Mouse (Mus musculus) layer of hippocampus, adult 11-12 months (tissue): Measurements from ENCODE around the gene Klri2.
"Not testable (repeated sequence)": the region's sequence is repeated elsewhere in the genome, so short reads cannot be mapped to it uniquely, and the experiment has no call there.

Experiments used
- DNase-seq: peaks from one replicate; pipeline ENCODE4 v3.0.0; 2022; ENCODE audit warnings: low spot score

Gene Klri2

GRCm38 (mm10) chr6:129740069-129740721 is at the start of gene Klri2:
Gene Klri2, minus strand, starts transcription at chr6:129740484.
- DNase-seq = no peak

GRCm38 (mm10) chr6:129784170-129784569 is 43.9 kb upstream of the Klri2 start, which contains the start of gene Gm156:
Gene Gm156, minus strand, starts transcription at chr6:129784270.
- not testable (repeated sequence) for DNase-seq

DNA sequence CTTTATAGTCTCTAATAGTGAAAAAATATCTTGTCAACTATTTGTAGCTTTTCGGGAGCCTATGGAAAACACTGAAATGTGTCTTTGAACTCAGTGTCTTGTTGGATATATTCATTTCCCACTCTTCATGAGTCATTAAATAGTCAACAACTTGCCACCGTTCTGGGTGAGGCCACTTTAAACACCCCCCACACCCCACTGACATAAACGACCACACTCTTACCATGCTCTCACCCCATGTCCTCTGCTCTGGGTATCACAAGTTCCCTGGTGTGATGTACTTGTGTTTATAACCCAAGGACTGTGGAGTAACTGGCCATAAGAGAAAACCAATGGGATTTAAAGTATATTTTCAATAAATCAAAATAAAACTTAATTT is 7.4 kb upstream of the Klri2 start:
- DNase-seq = no peak

DNA sequence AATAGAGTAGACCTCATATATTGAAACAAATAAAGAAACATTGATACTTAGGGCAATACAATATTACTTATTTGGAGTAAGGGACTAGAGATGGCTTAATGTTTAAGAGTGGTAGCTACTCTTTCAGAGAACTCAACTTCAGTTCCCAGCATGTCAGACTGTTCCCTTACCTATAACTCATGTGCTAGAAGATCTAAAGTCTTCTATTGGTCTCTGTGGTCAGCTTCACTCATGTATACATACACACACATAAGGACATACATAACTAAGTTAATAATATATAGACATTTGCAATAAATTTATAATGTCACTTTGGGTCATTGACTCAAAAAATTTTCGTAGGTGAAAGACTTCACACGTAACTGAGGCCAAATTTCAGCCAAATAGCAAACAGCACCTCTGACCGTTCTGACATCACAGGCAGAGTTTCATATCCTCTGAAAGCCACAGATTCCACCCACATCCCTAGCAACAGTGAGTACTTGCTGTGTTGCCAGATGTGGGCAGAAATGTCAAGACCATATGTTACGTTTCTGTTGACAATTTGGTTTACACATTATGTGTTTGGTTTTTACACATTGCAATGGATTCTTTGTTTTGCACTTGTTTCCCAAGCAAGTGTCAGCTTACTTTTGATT is 6.9 kb upstream of the Klri2 start:
- no peak for DNase-seq

GRCm38 (mm10) chr6:129746151-129746550 is 5.9 kb upstream of the Klri2 start:
- DNase-seq = no peak

- DNase-seq = no peak
These were observed 3.9 kb downstream of the Klri2 start for GRCm38 (mm10) chr6:129736414-129736813.

DNA sequence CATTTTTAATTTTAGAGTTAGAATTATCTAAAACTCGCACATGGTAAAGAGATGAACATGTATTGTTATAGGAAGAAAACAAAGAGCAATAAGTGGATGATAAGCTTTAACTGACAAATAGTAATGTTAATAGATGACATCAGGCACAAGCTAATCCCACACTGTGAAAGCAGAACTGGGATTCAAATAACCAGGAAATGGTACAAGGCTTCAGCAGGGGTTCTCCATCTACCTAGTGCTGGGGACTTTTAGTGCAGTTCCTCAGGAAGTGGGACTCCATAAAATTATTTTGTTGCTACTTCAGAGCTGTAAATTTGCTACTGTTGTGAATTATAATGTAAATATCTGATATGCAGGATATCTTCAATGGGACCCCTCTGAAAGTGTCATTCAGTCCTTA is 13.0 kb downstream of the Klri2 start:
- no peak for DNase-seq

GRCm38 (mm10) chr6:129721390-129721789 is 18.9 kb downstream of the Klri2 start:
- DNase-seq = no peak

GRCm38 (mm10) chr6:129720487-129720886 is 19.8 kb downstream of the Klri2 start:
- DNase-seq = no peak

- DNase-seq = no peak
These were observed 23.3 kb downstream of the Klri2 start, which contains the start of gene Klri1 for GRCm38 (mm10) chr6:129717032-129717431. Gene Klri1, minus strand, starts transcription at chr6:129717132.

DNA sequence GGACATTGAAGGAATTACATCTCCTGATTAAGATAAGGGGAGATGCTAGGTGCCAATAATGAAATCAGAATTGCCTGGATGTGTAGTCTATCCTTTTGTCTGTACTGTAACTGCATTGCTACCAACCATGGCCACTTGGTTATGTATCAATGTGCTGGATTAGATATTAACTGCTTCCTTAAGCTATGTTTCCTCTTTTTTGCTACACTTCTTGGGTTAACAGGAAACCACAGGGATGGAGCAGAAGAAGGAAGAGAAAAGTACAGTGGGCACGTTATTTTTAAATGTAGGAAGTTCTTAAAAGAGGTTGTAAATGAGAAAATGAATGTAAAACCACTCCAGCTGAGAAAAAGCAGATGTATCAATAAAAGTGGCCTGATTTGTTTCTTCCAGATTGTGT is 26.7 kb downstream of the Klri2 start:
- DNase-seq = no peak

DNA sequence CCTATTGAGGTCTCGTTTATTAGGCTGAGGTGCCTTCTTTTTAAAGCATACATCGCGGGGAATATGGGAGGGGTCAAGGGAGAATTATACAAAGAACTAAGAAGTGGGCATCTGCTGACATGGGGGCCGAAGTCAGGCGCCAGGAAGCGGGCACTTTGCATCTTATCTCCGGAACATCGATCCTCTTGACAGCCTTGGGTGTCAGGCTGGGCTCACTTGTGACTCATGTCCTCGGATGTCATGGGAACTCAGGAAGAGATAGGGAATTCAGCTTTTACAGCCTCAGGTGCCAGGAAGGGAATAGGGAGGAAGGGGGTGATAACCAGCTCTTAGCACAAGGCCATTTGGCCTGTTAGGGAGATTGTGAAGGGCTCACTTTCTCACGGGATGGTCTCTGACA is 48.8 kb downstream of the Klri2 start:
- DNase-seq = not testable (repeated sequence)

DNA sequence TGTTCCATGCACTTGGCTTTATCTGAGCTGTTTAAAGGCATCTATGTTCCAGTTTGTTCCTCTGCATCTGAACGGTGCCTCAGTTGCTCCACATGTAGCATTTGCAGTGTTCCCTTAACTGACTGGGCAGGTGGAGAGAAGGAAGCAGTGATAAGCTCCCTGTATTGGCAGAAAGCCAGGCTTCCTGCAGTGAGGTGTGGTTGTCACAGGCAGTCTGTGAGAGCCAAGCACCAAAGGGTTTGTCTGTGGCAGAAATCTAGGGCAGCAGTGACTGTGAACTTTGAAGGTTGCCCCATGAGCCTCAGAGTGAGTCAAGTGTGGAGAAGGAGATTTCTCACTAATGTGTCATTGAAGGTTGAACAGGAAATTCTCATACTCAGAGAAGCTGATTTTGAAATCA is 59.9 kb downstream of the Klri2 start:
- no peak for DNase-seq
